Mouse (Mus musculus) T-cell, adult 2 months (primary cell): Measurements from ENCODE around the gene Gm6096.
"Not testable (repeated sequence)": the region's sequence is repeated elsewhere in the genome, so short reads cannot be mapped to it uniquely, and the experiment has no call there.

Source experiments
- DNase-seq: peaks from one replicate; pipeline ENCODE4 v3.0.0; 2022; ENCODE audit warnings: low spot score

Gm6096 gene

GRCm38 (mm10) chr7:34250738-34251137 lies at the start of gene Gm6096:
Gm6096 (plus strand) TSS chr7:34251038.
- no peak for DNase-seq

GRCm38 (mm10) chr7:34202147-34202546 lies 48.7 kb upstream of the Gm6096 start:
- DNase-seq: not testable (repeated sequence)

DNA sequence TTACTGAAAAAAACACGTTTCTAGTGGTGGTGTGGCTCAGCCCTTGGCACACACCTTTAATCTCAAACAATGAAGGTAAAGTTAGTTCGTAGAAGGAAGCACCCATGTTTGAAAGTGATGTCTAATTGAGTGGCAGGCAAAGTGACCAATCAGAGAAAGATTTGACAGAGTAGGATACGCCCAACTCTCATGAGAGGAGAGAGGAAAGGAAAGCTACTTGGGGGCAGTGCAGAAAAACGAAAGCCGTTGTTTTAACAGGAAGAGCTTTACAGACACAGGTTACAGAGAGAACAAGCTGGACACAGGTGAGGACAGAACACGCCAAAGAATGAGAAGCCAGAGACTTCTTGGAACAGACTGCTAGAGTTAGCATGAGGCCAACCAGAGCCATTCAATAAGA lies 44.5 kb upstream of the Gm6096 start:
- DNase-seq: no peak

DNA sequence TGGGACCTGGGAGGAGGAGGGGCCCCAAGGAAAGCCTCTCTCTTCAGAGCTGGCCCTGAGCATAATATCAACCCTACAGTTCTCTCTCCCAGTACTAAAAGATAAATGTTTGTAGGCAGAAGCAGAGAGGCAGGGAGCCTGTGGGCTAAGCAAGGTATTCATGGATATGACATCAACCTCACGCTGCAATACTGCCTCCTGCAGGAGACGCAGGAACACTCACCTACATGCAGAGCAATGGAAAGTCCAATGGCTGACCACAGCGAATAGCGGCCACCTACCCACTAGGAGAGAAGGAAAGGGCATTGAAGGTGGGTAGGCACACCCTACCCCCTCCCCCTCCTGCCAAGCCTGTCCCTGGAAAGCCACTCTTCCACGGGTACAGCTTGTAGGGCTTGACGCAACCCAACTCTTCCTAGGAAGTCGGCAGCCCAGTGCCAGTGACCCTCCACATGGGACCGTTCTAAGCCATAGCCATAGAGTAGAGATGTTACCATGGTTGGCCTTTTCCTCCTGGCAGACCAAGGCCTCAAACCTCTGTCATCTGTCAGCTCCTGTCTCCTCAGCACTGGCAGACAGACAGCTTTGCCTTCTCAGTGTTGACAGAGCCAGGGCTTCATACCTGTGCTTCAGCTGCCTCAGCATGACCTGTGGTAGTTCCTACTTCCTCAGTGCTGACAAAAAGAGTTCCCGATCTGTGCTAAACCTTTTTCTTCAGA lies 42.7 kb upstream of the Gm6096 start:
- no peak for DNase-seq

GRCm38 (mm10) chr7:34213281-34213680 lies 37.6 kb upstream of the Gm6096 start:
- DNase-seq: no peak

- DNase-seq: no peak
Observed at GRCm38 (mm10) chr7:34214644-34215043, 36.2 kb upstream of the Gm6096 start.

- DNase-seq: no peak
Observed at GRCm38 (mm10) chr7:34215481-34215880, 35.4 kb upstream of the Gm6096 start.

DNA sequence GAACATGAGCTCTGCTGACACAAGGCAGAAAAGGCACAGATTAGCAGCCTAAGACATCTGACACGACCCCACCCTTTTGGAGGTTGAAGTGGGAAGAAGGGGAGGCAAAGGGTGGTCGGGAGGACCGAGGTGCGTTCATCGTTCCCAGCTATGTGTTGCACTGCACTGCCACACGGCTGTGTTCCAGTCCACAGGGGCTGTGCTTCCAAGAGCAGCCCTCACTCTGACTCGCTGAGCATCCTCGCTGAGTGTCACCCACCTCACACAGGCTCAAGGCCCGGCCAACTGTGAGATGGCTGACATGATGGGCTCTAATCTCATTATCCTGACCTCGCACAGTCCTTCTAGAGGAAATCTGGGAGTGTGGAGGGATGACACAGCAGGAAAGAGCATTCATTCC lies 34.4 kb upstream of the Gm6096 start:
- DNase-seq: no peak

DNA sequence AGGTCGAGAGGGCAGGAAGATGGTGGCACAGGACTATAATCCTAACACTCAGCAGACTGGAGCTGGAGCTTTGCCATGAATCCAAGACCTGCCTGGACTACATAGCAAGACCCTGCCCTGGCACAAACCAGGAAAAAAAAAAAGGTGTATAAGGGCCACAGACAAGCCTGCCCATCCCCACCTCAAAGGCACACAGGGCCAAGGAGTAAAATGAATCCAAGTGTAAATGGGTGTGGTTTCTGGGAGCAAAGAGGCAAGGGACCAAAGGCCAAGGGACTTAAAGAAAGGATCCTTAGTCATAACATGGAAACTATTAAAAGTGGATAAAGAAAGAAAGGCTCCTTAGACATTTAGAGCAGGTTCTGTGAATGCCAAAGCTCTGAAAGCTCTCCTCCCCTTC lies 32.3 kb upstream of the Gm6096 start:
- DNase-seq: no peak

- DNase-seq: no peak
Observed at GRCm38 (mm10) chr7:34221594-34222250, 29.1 kb upstream of the Gm6096 start.

DNA sequence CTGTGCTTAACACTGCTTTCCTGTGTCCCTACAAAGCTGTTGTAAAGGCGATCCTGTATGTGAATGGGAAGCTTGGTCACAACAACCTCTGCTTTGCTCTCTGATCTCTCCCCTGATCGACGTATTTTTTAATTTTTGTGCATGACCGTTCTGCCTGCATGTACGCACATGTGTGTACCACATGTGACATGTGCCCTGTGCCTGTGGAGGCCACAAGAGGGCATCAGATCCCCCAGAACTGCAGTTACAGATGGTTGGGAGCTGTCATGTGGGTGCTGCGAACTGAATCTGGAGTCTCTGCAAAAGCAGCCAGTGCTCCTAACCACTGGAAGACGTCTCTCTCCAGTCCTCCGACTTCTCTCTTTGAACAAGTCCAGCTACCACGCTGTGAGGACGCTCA lies 28.5 kb upstream of the Gm6096 start:
- DNase-seq: no peak

DNA sequence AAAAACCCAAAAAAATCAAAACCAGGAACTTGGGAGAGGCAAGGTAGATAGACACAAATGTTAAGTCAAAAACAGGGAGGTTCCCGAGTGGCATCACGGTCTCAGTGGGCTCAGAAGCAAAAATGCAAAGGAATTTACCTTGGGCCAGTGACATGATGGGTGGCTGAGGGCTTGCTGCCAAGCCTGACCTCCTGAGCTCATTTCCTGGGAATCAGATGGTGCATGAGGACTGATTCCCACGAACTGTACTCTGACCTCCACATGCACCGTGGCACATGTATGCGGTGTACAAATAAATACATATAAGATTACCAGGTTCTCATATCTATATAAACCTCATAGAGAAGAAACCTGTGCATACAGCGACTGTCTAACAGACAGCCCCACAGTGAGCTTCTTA lies 26.5 kb upstream of the Gm6096 start:
- DNase-seq: no peak

- no peak for DNase-seq
Observed at GRCm38 (mm10) chr7:34226086-34226485, 24.8 kb upstream of the Gm6096 start.

GRCm38 (mm10) chr7:34226846-34227245 lies 24.0 kb upstream of the Gm6096 start:
- DNase-seq: no peak

DNA sequence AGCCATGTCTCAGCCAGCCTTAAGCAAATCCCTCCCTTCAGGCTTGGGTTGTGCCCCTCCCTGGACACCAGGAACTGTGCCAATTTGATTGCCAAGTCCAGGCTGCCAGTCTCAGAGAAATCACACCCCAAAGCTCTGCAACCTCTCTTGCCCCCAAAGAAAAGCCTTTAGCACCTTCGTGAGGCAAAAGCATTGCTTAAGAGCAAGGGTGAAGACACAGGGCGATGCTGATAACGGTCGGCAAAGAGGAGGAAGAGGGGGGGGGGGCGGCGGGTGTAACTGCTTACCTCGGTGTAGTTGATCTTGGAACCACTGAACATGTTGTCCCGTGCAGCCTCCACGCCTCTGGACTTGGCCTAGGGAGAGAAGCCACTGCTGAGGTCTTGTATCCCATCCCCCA lies 22.2 kb upstream of the Gm6096 start:
- DNase-seq: no peak

DNA sequence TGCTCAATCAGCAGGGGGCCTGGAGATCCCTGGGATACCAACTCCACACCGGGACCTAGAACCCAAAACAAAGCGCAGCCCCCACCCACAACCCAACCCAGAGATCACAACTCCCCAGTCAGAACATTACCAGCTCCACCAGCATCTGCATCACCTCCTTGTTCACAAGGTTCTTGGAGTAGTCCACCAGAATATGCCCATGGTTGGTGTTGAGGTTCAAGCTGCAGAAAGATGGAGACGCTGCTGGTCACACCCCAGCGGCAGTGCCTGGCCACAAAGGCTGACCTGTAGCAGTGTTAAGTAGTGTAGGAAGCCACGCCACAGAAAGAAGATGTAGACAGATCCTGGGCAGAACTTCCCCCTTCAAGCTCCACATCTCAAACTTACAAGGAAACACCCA lies 21.7 kb upstream of the Gm6096 start:
- DNase-seq: no peak

DNA sequence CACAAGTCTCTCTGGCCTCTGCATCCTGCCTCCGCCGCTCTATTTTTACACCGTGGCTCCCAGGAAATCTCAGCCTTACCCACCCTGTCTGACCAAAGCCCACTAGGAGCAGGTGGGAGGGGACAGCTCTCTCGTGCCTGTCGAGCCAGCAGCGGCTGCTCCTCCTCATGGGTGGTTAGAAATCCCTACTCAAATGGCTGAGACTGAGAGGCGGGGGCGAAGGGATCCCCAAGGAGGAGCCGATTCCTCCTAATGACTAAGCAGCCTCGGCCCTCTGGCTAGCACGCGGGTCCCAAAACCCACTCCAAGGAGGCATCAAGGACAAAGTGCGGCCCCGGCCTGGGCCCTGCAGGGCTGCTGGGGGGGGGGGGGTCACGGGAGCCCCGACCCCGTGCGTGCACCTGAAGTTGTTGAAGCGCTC lies 21.1 kb upstream of the Gm6096 start:
- peak; percentile 4 for DNase-seq

DNA sequence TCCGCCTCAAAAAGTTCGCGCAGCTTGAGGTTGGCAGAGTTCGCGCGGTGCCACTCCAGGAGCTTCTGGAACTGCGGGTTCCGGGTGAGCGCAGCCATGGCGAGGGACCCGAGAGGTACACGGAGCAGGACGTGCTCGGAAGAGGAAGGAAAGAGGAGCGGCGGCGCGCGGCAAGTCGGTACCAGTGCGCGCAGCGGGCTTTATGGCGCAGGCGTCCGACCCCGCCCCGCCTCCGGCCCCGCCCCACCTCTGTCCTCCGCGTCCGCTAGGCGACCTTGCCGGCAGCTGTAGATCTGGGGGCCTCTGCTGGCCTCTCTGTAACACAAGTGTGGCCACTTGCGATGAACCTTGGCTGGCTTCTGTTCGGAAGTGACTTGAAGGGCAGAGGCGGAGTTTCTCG lies 20.7 kb upstream of the Gm6096 start, which contains the start of gene Gpi1:
Gene Gpi1 (minus strand): TSS at position 221 of the 400 bp plus-strand sequence.
- DNase-seq: peak; percentile 81

GRCm38 (mm10) chr7:34232785-34233725 lies 17.8 kb upstream of the Gm6096 start:
- no peak for DNase-seq

GRCm38 (mm10) chr7:34233909-34234609 lies 16.8 kb upstream of the Gm6096 start:
- peak; percentile 99 for DNase-seq

DNA sequence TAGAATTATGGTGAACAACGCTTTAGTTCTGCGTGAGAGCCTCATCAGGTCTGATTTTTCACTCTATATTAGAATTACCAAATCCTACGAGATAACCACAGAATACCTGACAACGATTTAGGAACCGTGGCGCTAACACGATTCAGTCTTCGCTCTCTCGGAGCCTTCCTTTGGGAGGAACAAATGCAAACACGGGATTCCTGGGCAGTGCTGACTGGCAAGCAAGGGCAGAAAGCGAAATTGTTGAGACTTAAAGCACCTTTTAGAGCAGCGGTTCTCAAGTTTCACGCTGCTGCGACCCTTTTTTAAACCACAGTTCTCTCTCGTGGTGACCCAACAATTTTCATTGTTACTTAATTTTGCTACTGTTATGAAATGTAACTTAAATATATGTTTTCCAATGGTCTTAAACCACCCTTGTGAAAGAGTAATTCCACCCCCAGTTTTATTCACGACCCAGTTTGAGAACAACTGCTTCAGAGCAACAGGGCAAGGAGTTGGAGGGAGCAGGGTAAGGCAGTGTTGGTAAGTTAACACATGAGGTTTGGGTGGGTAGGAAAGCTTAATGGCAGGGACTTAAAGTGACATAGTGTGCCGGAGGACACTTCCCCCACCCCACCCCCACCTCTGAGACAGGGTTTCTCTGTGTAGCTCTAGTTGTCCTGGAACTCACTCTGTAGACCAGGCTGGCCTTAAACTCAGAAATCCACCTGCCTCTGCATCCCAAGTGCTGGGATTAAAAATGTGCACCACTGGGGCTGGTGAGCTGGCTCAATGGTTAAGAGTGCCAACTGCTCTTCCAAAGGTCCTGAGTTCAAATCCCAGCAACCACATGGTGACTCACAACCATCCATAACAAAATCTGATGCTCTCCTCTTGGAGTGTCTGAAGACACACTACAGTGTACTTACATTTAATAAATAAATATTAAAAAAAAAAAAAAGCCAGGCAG lies 16.0 kb upstream of the Gm6096 start:
- no peak for DNase-seq
